8 mouse cellular contexts compared by ENCODE assay signal in the genomic region with DNA sequence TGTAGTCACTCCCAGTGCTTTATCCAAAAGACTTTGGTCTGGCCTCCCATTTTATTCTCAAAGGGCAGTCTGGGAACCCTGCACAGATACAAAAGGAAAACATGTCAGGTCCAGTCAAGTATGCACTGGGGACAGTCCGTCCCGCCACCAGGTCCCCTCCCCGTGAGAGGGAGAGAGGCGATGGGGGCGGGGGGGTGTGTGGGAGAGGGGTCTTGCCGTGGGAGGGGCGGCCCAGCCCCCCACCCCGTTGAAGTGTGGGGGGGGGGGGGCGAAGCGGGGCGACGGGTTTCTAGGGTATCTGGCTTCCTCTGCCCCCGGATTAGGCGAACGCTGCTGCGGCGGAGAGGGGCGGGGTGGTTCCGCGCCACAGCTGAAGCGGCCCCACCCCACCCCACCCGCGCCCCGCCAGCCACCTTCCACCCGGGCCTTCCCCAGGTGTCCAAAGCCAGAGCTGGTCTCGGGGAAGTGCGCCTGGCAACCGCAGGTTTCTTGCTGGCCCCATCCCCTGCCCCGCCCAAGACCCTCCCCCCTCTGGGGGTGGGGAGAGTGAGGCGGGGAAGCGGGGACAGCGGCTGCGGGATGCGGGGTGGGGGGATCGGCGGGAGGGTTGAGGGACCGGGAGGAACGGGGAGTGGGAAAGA. TPM values are rescaled to one million over a fixed set of nuclear protein-coding genes. Genes with fewer than 3 reads are reported as not detected.
DNase-seq lines count a peak whose midpoint lies in the region; ATAC-seq and TF ChIP-seq lines count a peak whose summit lies in the region.

No protein-coding gene starts in this region.

- WGBS in midbrain, embryonic 11.5 days = 1% methylated on average over 17 of the region's 38 CpGs
- WGBS in midbrain, embryonic 15.5 days = under 1% methylated on average over 33 of the region's 38 CpGs
- 0% methylated on average over 19 of the region's 38 CpGs for WGBS in embryonic facial prominence, embryonic 12.5 days

- peak; percentile 96 for DNase-seq in midbrain, embryonic 11.5 days (ENCODE audit: low spot score, missing footprints)
- DNase-seq in lung, postnatal 10 days = peak; percentile 20
- DNase-seq in thymus, postnatal 14 days = peak; percentile 78
- no peak for DNase-seq in left cerebral cortex, adult 2 months (ENCODE audit: extremely low spot score in 1 of 2, low spot score in 2 of 2)

- H3K27me3 ChIP-seq in erythroblast, embryonic 14.5 days (ENCODE audit: control insufficient read depth) = peaks cover 11% of the 10 kb centered on the region
- H3K27me3 ChIP-seq in midbrain, embryonic 11.5 days (ENCODE audit: control insufficient read depth, insufficient read depth, low read length) = no peaks in the 10 kb centered on the region
- H3K27me3 ChIP-seq in midbrain, embryonic 15.5 days (replicated peaks) = no peaks in the 10 kb centered on the region
- no peaks in the 10 kb centered on the region for H3K27me3 ChIP-seq in embryonic facial prominence, embryonic 12.5 days

- TF ChIP-seq CTCF in left cerebral cortex, adult 2 months (IDR thresholded peaks at IDR 0.05) = no peak

- no peak overlapping the region; the same call in 1 of the 2 replicates for H3K9ac ChIP-seq in midbrain, embryonic 11.5 days (ENCODE audit: low read length)
- H3K9ac ChIP-seq in midbrain, embryonic 15.5 days = no peak overlapping the region
- no peak overlapping the region; the same call in 1 of the 2 replicates for H3K9ac ChIP-seq in embryonic facial prominence, embryonic 12.5 days

- no peak for ATAC-seq in erythroblast, adult 5-6 weeks (replicated peaks; ENCODE audit: low FRiP score, poor library complexity, severe bottlenecking)
- ATAC-seq in midbrain, embryonic 11.5 days (ENCODE audit: low FRiP score) = no peak
- no peak for ATAC-seq in midbrain, embryonic 15.5 days (replicated peaks)
- peak; percentile 37; the same call in 1 of the 2 replicates for ATAC-seq in embryonic facial prominence, embryonic 12.5 days (ENCODE audit: insufficient number of reproducible peaks, insufficient read depth, low FRiP score, low TSS enrichment)

- H3K9me3 ChIP-seq in erythroblast, embryonic 14.5 days (ENCODE audit: control insufficient read depth, low read length) = 0 out of 2 replicates have a peak, but pooled peaks cover 5% of the 10 kb centered on the region
- H3K9me3 ChIP-seq in midbrain, embryonic 11.5 days (ENCODE audit: control insufficient read depth, low read length) = no peaks in the 10 kb centered on the region
- H3K9me3 ChIP-seq in midbrain, embryonic 15.5 days = no peaks in the 10 kb centered on the region
- no peaks in the 10 kb centered on the region for H3K9me3 ChIP-seq in embryonic facial prominence, embryonic 12.5 days

- no peaks in the 10 kb centered on the region for H3K36me3 ChIP-seq in erythroblast, embryonic 14.5 days (ENCODE audit: control insufficient read depth)
- no peaks in the 10 kb centered on the region for H3K36me3 ChIP-seq in midbrain, embryonic 11.5 days (ENCODE audit: control insufficient read depth, insufficient read depth, low read length)
- no peaks in the 10 kb centered on the region for H3K36me3 ChIP-seq in midbrain, embryonic 15.5 days (replicated peaks)
- no peaks in the 10 kb centered on the region for H3K36me3 ChIP-seq in embryonic facial prominence, embryonic 12.5 days

- H3K27ac ChIP-seq in midbrain, embryonic 11.5 days (ENCODE audit: low read depth, low read length) = no peak overlapping the region
- H3K27ac ChIP-seq in midbrain, embryonic 15.5 days = no peak overlapping the region
- no peak overlapping the region for H3K27ac ChIP-seq in embryonic facial prominence, embryonic 12.5 days
- no peak overlapping the region for H3K27ac ChIP-seq in left cerebral cortex, adult 2 months

- intact Hi-C loops in left cerebral cortex, adult 2 months (cut with DNase I) = no loop called here

- H3K4me2 ChIP-seq in midbrain, embryonic 11.5 days = no peak overlapping the region
- H3K4me2 ChIP-seq in midbrain, embryonic 15.5 days = no peak overlapping the region
- H3K4me2 ChIP-seq in embryonic facial prominence, embryonic 12.5 days (replicated peaks) = no peak overlapping the region

- peaks cover 3% of the 10 kb centered on the region for H3K4me1 ChIP-seq in erythroblast, embryonic 14.5 days (ENCODE audit: control insufficient read depth)
- H3K4me1 ChIP-seq in midbrain, embryonic 11.5 days (ENCODE audit: control insufficient read depth, insufficient read depth, low read length) = no peaks in the 10 kb centered on the region
- no peaks in the 10 kb centered on the region for H3K4me1 ChIP-seq in midbrain, embryonic 15.5 days
- H3K4me1 ChIP-seq in embryonic facial prominence, embryonic 12.5 days = no peaks in the 10 kb centered on the region

- peak overlapping the region; percentile 30 for H3K4me3 ChIP-seq in erythroblast, embryonic 14.5 days (replicated peaks)
- no peak overlapping the region for H3K4me3 ChIP-seq in midbrain, embryonic 11.5 days (ENCODE audit: low read depth, low read length)
- H3K4me3 ChIP-seq in midbrain, embryonic 15.5 days = no peak overlapping the region
- no peak overlapping the region for H3K4me3 ChIP-seq in embryonic facial prominence, embryonic 12.5 days
- H3K4me3 ChIP-seq in left cerebral cortex, adult 2 months = no peak overlapping the region

RNA-seq across cellular contexts. Expression of gene Apbb1ip, which starts 29.7 kb away (rescaled TPM):
- 1.5 and 1.8 TPM in 2 replicates for polyA plus RNA-seq in erythroblast, embryonic 14.5 days (2012)
- total RNA-seq in erythroblast, adult 5-6 weeks (2015; ENCODE audit: low replicate concordance) = 58.1 and 64.6 TPM in 2 replicates
- 6.7 and 7.9 TPM in 2 replicates for total RNA-seq in erythroblast, adult 5-6 weeks (2017; ENCODE audit: low replicate concordance)
- polyA plus RNA-seq in midbrain, embryonic 11.5 days (2014; fragmentation: Nextera tagmentation; extraction: Ambion mirVana) = 0.55 and 0.75 TPM in 2 replicates
- 0.71 and 0.98 TPM in 2 replicates for polyA plus RNA-seq in midbrain, embryonic 15.5 days (2015; fragmentation: Nextera tagmentation; extraction: Ambion mirVana)
- polyA plus RNA-seq in embryonic facial prominence, embryonic 12.5 days (2016; fragmentation: Nextera tagmentation; extraction: Ambion mirVana) = 1.4 and 1.9 TPM in 2 replicates
- 1 to 10 TPM; 5.0 to 6.1 TPM for total RNA-seq in left cerebral cortex, adult 2 months (2021)

Comparison
In these comparisons a context has a peak if more than half of its experiments do, and no peak if none do; other contexts are left out.
1. DNase-seq: peak in midbrain, embryonic 11.5 days (single experiment), lung, postnatal 10 days (single experiment) and thymus, postnatal 14 days (single experiment); none in left cerebral cortex, adult 2 months (0 of 2).